Mouse (Mus musculus) ES-CJ7 (cell line): ENCODE measurements around the gene Cenpx.
A peak's percentile ranks its signal among the peaks of the same experiment; 100 is the strongest.
"Not testable (repeated sequence)": the region's sequence is repeated elsewhere in the genome, so short reads cannot be mapped to it uniquely, and the experiment has no call there.

ENCODE experiments used
- DNase-seq: peaks from one replicate; pipeline ENCODE4 v3.0.0; 2011; ENCODE audit warnings: low read depth, low spot score

Gene Cenpx

DNA sequence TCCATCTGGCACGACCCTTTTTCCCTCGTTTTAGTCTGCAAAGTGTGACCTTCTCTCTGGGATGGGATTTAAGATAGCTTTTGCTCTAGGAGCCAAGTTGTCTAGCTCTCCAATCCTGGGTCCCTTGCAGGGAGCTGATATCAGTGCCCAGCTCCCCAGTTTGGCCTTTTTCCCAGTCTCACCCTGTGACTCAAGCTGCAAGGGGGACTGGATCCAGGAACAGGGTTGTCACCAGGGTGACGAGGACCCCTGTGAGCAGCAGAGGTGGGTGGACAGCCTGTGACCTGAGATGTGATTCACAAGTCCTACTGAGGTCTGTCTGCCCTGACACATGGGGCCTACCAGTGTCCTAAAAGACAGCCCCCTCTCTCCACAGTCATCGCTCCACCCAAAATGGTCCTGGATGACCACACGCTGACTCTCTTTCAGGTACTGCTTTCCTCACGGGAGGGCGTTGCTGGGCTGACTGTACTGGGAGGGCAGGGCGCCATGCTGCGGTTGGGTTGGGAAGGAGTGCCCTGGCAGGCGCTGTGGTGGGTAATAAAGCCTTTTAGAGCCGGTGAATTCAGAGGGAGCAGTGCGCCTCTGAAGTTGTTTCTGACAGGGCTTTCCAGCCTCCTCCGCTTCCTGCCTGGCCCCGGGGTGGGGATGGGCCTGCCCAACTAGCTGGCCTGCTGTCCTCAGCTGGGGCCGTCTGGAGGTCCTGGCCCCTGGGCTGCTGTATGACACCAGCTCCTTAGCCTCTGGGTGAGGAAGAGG, 9.7 kb downstream of the Cenpx start:
- DNase-seq: no peak

DNA sequence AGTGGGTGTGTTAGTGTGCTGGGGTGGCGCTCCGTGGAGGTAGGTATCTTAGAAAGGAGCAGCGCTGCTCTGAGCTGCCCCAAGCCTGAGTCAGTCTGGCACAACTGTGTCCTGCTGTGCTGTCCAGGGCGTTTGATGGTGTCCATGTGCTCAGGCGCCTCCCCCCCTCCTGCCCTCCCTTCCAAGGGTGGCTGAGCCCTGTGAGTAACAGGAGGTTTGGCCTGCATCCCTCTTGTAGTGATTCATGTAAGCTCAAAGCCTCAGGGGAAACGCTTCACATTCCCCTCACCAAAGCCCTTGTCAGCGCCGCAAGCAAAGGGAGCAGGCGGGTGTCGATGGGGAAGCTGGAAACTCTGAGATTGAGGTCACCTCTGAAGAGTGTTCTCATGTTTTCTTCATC, 15.8 kb downstream of the Cenpx start:
- no peak for DNase-seq

DNA sequence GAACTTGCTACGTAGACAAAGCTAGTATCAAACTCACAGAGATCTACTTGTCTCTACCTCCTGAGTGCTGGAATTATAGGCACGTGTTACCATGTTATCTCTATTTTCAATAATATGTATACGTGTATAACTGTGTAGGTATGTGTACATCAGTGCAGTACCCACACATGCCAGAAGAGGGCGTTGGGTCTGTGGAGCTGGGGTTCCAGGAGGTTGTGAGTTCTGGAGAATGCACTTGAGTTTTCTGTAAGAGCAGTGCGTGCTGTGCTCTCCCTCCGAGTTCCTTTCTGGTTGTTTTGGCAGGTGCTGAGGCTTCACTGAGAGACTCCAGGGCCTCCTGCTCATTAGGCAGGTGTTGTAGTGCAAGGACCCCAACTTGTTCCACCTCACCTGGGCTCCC, 17.0 kb downstream of the Cenpx start:
- DNase-seq: peak; percentile 67

- DNase-seq: no peak
Measured at GRCm38 (mm10) chr11:120695641-120696040, 17.9 kb downstream of the Cenpx start.

DNA sequence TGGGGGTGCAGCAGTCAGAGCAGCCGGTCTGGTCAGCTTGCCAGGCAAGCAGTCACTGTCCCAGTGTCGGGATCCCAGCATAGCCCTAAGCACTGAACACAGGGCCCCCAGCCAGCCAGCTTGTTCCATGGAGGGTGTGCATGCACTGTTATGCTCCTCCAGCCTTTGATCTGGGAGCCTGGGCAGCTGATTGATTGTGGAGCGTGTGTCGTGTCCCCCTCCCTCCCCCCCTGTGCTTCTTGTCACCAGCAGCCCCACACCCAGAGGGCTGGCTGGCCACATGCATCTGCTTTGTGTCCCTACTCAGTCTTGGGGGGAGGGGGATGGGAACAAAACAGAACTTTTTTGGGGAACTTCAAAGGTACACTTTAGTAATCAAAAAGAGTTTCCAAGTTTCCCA, 18.4 kb downstream of the Cenpx start:
- no peak for DNase-seq

DNA sequence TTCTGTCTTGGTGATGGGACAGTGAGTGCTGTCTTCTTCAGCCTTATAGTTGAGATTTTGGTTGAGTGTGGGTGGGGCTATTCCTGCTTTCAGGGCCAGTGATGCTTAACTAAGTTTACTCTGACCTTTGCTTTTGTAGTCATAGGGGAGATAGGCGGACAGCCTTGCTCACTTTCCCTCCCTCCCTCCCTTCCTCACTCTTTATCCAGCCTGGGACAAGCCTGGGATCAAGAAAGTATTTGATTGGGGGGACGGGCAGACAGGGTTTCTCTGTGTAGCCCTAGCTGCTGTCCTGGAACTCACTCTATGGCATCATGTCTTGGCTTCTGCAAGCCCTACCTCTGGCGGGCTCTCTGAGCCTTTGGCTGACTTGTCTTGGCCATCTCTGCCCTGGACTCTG, 20.1 kb downstream of the Cenpx start:
- DNase-seq: no peak

DNA sequence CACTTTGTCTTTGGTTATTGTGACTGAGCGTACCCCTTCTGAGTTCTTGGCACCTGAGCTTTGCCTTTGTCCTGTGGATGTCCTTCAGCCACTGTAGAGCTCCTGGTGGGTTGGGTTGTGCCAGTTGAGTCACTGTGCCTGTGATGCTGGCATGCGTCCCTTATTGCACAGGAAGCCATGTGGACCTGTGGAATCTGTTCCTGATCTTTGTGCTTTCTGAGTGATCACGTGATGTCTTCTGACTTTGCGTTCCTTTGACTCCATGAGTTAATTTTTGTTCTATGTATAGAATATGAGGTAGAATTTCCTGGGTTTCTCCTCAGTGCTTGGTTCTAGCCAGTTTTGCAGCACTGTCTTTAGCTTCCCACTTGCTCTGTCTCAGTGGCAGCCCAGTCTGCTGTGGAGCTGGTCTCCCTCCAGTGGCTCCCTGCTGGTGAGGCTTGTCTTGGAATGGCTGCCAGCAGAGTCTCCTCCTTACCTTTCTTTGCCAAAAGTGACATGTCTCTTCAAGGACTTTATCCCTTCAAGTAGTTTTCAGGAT, 21.0 kb downstream of the Cenpx start:
- DNase-seq: no peak

- no peak for DNase-seq
Measured at GRCm38 (mm10) chr11:120689365-120689764, 24.2 kb downstream of the Cenpx start.

DNA sequence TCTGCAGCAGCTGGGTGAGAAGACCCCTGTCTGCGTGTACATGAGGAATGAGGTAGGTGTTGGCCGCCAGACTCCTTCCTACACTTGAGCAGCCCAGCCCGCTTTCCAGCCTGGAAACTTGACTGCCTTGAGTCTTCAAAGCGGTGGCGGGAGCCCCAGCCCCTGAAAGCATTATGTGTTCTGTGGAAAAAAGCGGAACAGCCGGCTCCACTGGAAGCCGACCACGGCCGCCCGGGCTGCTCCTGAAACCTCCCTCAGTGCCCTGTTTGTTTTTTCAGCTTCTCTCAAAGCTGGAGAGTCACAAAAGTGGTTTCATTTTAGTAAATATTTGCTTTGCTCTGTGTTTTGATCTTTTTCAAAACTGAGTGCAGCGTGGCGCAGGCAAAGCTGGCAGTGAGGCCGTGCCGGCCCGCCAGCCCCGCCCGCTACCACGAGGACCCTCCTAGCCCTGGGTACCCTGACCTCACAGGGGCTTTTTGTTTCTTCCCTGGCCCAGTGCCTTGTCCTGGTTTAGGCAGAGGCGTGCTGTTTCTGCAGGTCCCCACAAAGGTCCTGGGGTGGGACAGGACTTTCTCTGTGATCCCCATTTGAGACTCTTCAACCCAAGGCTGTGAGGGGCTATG, 26.8 kb downstream of the Cenpx start:
- no peak for DNase-seq

GRCm38 (mm10) chr11:120684660-120685059, 28.9 kb downstream of the Cenpx start:
- DNase-seq: no peak

DNA sequence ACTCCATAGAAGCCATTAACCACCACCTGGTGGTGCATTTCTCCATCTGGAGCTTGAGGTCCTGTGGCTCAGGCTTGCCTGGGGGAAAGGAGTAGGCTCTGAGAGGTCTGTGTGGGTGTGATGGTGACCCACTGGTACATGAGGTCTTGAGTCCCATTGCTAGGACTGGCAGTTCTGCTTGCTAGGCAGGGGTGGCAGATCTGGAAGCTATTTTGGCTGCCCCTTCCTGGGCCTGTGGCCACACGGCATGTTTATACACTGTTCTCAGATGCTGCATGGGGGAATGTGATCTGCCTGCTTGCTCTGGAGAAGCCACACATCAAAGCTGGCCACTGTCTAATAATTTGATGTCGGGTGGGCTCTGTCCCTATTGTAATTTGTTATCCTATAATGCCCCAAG, 29.5 kb downstream of the Cenpx start:
- DNase-seq: no peak

GRCm38 (mm10) chr11:120683536-120683935, 30.0 kb downstream of the Cenpx start:
- no peak for DNase-seq

- no peak for DNase-seq
Measured at GRCm38 (mm10) chr11:120682683-120683082, 30.9 kb downstream of the Cenpx start.

- peak; percentile 66 for DNase-seq
Measured at GRCm38 (mm10) chr11:120679909-120680308, 33.6 kb downstream of the Cenpx start.

- DNase-seq: no peak
Measured at GRCm38 (mm10) chr11:120676951-120677350, 36.6 kb downstream of the Cenpx start.

- not testable (repeated sequence) for DNase-seq
Measured at GRCm38 (mm10) chr11:120675875-120676274, 37.7 kb downstream of the Cenpx start.

- peak; percentile 26 for DNase-seq
Measured at GRCm38 (mm10) chr11:120673594-120674122, 39.9 kb downstream of the Cenpx start.

GRCm38 (mm10) chr11:120672687-120673593, 40.6 kb downstream of the Cenpx start, which contains the start of gene Aspscr1:
Gene Aspscr1, plus strand, starts transcription at chr11:120672973.
- peak; percentile 95 for DNase-seq

GRCm38 (mm10) chr11:120666617-120667016, 46.9 kb downstream of the Cenpx start:
- no peak for DNase-seq

DNA sequence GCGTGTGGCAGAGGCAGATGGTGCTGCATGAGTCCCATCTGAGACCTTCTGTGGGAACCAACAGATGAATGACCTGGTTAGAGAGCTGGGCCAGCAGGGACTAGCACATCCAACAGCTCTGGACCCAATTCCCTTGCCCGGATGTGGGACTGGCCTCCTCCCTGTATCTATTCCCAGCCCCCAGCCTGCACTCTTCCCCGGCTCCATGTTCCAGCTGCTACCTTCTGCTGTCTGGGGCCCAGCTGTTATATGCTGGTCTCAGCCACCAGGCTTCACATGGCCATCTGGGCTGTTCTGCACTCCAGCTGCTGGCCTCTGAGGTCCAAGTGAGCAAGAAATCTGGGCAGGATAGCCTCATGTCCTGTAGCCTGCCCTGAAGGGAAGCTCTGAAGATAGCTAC, 48.1 kb downstream of the Cenpx start:
- DNase-seq: no peak

DNA sequence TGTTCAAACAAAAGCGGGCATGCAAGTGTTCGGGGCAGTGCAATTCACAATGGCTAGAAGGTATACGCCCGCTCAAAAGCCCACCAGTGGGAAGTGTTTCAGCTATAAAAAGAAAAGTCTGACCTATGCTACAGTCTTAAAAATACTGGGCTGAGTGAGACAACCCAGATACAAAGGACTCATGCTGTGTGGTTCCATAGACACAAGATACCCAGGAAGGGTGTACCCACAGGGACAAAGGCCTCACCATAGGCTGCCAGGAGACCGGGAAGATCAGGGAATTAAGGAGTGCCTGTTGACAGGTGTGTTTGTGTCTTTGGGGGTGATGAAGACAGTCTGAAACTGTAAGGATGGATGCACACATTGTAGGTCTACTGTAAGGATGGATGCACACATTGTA, 49.8 kb downstream of the Cenpx start:
- peak; percentile 97 for DNase-seq

- DNase-seq: no peak
Measured at GRCm38 (mm10) chr11:120662759-120663158, 50.8 kb downstream of the Cenpx start.
